Mouse (Mus musculus): ENCODE measurements at regions not wholly inside any gene's neighbourhood (a gene's known extent, or its start where the extent isn't known, plus 50 kb on each side); places are given as distances from the start of the nearest gene placed in this dataset.

DNA sequence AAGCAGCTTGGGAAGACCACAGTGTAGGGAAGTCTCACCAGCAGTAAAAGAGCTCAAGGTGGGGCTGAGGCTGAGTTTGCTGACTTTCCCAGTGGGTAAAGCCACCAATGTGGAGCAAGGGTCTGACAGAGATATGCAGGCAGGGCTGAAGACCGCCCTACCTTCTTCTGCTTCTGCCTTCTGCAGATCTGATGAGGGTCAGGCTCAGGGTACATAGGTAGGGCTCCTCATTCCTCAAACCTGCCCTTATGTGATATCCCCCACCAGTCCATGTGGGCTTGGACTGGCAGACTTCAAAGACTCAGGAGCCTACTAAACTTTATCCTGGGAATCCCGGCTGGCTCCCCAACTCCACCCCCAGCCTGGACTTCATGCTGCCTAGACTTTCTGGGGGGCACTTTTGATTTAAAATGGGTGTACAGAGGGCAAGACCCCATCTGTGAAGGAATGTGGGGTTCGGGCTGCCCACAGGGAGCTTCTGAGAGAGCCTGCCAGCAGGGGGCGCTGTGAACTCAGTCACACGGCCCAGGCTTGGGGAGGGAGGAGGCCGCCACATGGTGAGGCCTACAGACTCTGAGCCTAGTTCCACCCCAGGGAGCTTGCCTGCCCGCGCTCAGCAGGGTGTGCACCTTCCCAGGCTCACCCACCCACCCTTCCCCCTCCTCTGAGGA, 74.0 kb downstream of the Zfp36l2 start:
- Histone ChIP-seq H3K4me2 (ENCODE audit: low read depth) (no peak overlapping the region), H3K9me3 (ENCODE audit: low read length) (no peaks in the 10 kb centered on the region), H3K9ac (no peak overlapping the region), H3K27me3 (ENCODE audit: insufficient read depth, low read length) (no peaks in the 10 kb centered on the region), H3K4me1 (ENCODE audit: insufficient read depth) (no peaks in the 10 kb centered on the region), H3K27ac (ENCODE audit: low read depth, low read length) (no peak overlapping the region), H3K36me3 (ENCODE audit: insufficient read depth) (no peaks in the 10 kb centered on the region), H3K4me3 (ENCODE audit: low read depth, low read length) (no peak overlapping the region)
- no peak for ATAC-seq
- TF ChIP-seq CTCF (IDR thresholded peaks at IDR 0.05; ENCODE audit: low read depth) = peak; percentile 62
- 29% methylated on average over 8 of the region's 8 CpGs for WGBS
- DNase-seq = no peak

DNA sequence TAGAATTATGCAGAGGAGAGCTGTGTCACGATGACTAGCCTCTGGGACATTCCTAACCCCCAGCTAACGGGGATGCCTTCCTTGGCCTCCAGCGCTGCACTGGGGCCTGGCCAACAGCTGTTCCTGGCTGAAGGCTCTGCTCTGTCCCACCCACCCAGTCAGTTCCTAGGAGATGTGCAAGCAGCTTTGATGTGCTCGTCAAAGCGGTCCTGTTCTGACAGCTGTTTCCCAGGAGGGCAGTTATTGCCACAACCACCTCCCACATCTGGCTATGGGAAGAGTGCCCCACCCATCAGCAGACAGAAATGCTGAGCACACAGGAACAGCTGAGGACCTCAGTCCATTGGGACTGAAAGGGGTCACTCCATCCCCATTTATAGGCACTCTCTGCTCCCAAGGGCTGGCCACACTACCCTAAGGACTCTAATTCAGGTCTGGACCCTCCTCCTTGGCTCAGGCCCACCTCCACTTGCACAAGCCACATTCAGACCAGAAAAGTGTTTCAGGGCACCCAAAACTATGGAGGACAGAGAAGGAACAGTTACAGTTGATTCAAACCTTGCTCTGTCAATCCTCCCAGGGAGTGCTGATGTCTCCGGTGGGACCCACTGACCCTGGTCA, 75.2 kb downstream of the Zfp36l2 start:
- H3K27ac ChIP-seq (ENCODE audit: low read depth, low read length) = no peak overlapping the region
- no peak for DNase-seq

DNA sequence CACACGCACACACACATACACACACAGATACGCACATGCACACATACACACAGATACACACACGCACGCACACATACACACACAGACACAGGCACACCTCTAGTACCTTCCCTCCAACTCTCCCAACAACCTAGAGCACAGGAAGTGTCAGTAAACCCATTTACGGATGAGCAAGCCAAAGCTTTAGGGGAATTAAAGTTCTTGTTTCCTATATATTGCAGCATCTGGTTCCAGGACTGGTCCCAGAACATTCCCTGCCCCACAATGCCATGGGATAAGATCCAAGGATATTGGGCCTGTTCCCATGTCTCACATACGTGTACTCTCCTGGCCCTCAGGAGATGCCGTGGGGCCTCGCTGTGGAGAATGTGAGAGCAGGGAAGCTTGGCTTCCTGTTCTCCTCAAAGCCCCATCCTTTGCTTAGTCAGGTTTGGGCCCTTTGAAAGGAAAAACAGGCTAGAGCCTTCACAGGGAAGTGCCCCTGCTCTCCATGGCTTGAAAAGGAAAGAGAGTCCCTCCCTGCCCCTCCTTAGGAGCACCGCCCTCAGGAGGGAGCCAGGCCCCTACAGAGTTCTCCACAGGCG, 75.9 kb downstream of the Zfp36l2 start:
- H3K9ac ChIP-seq = no peak overlapping the region
- no peaks in the 10 kb centered on the region for H3K9me3 ChIP-seq (ENCODE audit: low read length)
- 84% methylated on average over 10 of the region's 10 CpGs for WGBS
- TF ChIP-seq CTCF (IDR thresholded peaks at IDR 0.05; ENCODE audit: low read depth) = no peak
- no peaks in the 10 kb centered on the region for H3K36me3 ChIP-seq (ENCODE audit: insufficient read depth)
- ATAC-seq (no peak), DNase-seq (no peak)
- no peak overlapping the region for H3K27ac ChIP-seq (ENCODE audit: low read depth, low read length)
- no peaks in the 10 kb centered on the region for H3K27me3 ChIP-seq (ENCODE audit: insufficient read depth, low read length)
- no peak overlapping the region for H3K4me3 ChIP-seq (ENCODE audit: low read depth, low read length)
- no peaks in the 10 kb centered on the region for H3K4me1 ChIP-seq (ENCODE audit: insufficient read depth)
- H3K4me2 ChIP-seq (ENCODE audit: low read depth) = no peak overlapping the region

More for the DNA sequence above, 75.2 kb downstream of the Zfp36l2 start:
- no peak for TF ChIP-seq CTCF (IDR thresholded peaks at IDR 0.05; ENCODE audit: low read depth)
- Histone ChIP-seq H3K36me3 (ENCODE audit: insufficient read depth) (no peaks in the 10 kb centered on the region), H3K4me3 (ENCODE audit: low read depth, low read length) (no peak overlapping the region), H3K9me3 (ENCODE audit: low read length) (no peaks in the 10 kb centered on the region), H3K4me2 (ENCODE audit: low read depth) (no peak overlapping the region), H3K4me1 (ENCODE audit: insufficient read depth) (no peaks in the 10 kb centered on the region), H3K9ac (no peak overlapping the region), H3K27me3 (ENCODE audit: insufficient read depth, low read length) (no peaks in the 10 kb centered on the region)
- 45% methylated on average over 6 of the region's 6 CpGs for WGBS
- ATAC-seq = 0 out of 2 replicates have a peak, but pooled peaks have one; percentile 20

DNA sequence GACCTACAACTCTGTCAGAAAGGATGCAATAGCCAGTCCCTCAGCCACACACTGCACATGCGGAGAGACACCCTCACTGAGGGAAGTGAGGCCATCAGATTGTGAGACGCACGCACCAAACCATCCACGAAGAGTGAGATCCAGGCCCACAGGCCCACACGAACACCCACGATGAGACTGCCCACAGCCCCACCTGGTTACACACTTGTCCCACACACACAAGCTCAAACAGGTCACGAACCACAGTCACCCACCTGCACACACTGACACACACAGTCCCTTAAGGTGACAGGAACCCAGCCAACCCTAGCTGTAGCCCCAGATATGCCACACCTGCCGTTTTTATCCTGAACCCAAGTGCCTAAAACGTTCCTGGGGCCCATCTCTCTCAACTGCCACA, 76.8 kb downstream of the Zfp36l2 start:
- H3K27ac ChIP-seq (ENCODE audit: low read depth, low read length) = no peak overlapping the region
- ATAC-seq (no peak), DNase-seq (no peak)
- no peak overlapping the region for H3K4me3 ChIP-seq (ENCODE audit: low read depth, low read length)
- no peak overlapping the region for H3K9ac ChIP-seq
- H3K4me1 ChIP-seq (ENCODE audit: insufficient read depth) = no peaks in the 10 kb centered on the region
- no peak for TF ChIP-seq CTCF (IDR thresholded peaks at IDR 0.05; ENCODE audit: low read depth)
- H3K27me3 ChIP-seq (ENCODE audit: insufficient read depth, low read length) = no peaks in the 10 kb centered on the region
- WGBS = 87% methylated on average over 9 of the region's 9 CpGs
- H3K9me3 ChIP-seq (ENCODE audit: low read length) = no peaks in the 10 kb centered on the region
- no peaks in the 10 kb centered on the region for H3K36me3 ChIP-seq (ENCODE audit: insufficient read depth)
- H3K4me2 ChIP-seq (ENCODE audit: low read depth) = no peak overlapping the region

DNA sequence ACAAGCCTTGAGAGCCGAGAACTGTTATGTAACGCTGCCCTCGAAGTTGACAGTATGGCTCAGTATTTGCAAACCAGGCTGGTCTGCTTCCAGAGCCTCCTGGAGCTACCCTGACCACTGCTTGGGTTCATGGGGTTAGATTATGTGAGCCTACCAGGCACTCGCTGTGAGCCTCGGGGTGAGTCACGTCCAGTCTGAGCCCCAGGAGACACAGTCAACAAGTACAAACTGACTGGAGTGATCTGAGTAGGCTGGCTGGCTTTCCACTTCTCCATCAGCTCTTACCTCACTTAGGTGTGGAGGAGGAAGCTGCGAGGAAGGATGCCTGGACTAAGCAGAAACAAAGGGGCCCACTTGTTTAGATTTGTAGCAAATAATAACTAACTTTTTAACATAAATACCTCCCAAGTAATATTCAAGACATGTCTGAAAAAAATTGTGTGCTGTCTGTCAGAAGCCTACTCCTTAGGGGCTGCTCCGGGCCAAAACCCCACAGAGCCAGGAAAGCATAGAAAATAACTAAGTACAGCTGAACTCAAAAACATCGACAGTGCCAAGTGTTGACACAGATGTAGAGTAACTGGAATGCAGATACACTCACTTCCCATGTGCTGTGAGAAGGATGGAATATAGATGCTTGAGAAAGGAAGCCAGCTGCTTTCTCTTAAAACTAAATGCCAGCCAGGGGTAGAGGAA, 77.6 kb downstream of the Zfp36l2 start:
- no peak overlapping the region for H3K4me2 ChIP-seq (ENCODE audit: low read depth)
- ATAC-seq (no peak), DNase-seq (no peak)
- no peaks in the 10 kb centered on the region for H3K4me1 ChIP-seq (ENCODE audit: insufficient read depth)
- H3K9me3 ChIP-seq (ENCODE audit: low read length) = no peaks in the 10 kb centered on the region
- no peaks in the 10 kb centered on the region for H3K27me3 ChIP-seq (ENCODE audit: insufficient read depth, low read length)
- TF ChIP-seq CTCF (IDR thresholded peaks at IDR 0.05; ENCODE audit: low read depth) = no peak
- no peak overlapping the region for H3K9ac ChIP-seq
- 77% methylated on average over 9 of the region's 9 CpGs for WGBS
- no peak overlapping the region for H3K4me3 ChIP-seq (ENCODE audit: low read depth, low read length)
- H3K36me3 ChIP-seq (ENCODE audit: insufficient read depth) = no peaks in the 10 kb centered on the region
- no peak overlapping the region for H3K27ac ChIP-seq (ENCODE audit: low read depth, low read length)

DNA sequence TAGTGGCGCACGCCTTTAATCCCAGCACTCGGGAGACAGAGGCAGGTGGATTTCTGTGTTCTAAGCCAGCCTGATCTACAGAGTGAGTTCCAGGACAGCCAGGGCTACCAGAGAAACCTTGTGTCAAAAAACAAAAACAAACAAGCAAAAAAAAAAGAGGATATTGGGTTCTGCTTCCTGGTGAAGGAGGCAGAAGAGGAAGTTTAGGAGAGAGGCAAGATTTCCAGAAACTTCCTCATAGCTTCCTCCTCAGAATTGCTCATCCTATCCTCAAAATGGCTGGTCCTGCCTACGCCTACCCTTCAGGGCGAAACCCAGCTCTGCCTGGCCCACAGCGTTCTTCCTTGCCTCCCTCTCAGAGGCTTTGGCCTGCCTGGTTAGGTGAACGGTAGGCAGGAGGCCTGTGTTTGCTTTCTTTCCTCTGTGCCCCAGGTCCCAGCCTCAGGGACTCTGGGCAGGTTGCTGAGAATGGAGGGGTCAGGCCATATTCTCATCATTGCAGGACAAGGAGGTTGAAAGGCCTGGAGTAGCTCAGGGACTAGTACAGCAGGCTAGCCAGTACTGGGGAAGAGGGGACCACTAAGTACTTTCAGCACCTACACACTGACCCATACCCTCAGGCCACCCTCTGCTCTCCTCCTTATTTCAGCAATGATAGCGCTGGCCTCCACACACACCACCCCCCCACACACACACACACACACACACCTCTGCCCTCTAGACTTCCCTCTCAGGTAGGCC, 79.6 kb downstream of the Zfp36l2 start:
- Histone ChIP-seq H3K27me3 (ENCODE audit: insufficient read depth, low read length) (no peaks in the 10 kb centered on the region), H3K9me3 (ENCODE audit: low read length) (no peaks in the 10 kb centered on the region), H3K4me3 (ENCODE audit: low read depth, low read length) (no peak overlapping the region), H3K9ac (no peak overlapping the region), H3K27ac (ENCODE audit: low read depth, low read length) (no peak overlapping the region), H3K4me1 (ENCODE audit: insufficient read depth) (no peaks in the 10 kb centered on the region), H3K4me2 (ENCODE audit: low read depth) (no peak overlapping the region), H3K36me3 (ENCODE audit: insufficient read depth) (no peaks in the 10 kb centered on the region)
- ATAC-seq = no peak
- no peak for DNase-seq
- 93% methylated on average over 8 of the region's 8 CpGs for WGBS
- no peak for TF ChIP-seq CTCF (IDR thresholded peaks at IDR 0.05; ENCODE audit: low read depth)

Measured in forebrain, postnatal 0 days (tissue).